Mouse (Mus musculus) spleen, adult 2 months (tissue): ENCODE measurements around the gene Zfp512b.

Experiments
- CTCF ChIP-seq: fragments of 200-500 bp; IDR thresholded peaks from 2 replicates; pipeline ENCODE4 v1.5.1; 2011; ENCODE audit warnings: mild to moderate bottlenecking, inconsistent platforms; ENCODE audit not compliant: insufficient read depth, insufficient read length, insufficient replicate concordance; ENCODE audit errors: extremely low read depth
- POLR2A ChIP-seq: fragments of 200-500 bp; IDR thresholded peaks from 2 replicates; pipeline ENCODE4 v1.6.1; 2011; ENCODE audit warnings: low read depth, low read length, inconsistent platforms

GRCm38 (mm10) chr2:181597378-181598061 is 4.9 kb upstream of the Zfp512b start:
- no peak for TF ChIP-seq POLR2A
- no peak for TF ChIP-seq CTCF
